Comparison of ENCODE assay signal across 8 mouse cellular contexts in the genomic region with DNA sequence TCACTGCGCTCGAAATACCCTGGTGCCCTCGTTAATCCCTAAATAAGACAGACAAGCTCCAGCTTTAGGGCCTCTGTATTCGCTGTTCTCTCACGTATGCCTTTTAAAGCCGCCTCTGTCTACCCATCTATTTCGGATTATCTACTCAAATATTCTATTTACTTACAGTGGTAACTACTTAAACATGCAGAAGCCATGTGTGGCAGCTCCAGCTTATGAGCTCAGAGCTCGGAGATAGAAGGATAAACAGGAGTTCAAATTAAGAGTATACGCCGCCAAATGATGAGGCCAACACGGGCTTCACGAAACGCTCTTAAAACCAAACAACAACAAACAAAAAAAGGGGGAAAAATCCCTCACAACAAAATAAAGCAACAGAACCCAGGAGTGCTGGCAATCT. TPM values are rescaled to one million over a fixed set of nuclear protein-coding genes. Genes with fewer than 3 reads are reported as not detected.
DNase-seq lines count a peak whose midpoint lies in the region; ATAC-seq and TF ChIP-seq lines count a peak whose summit lies in the region.

No protein-coding gene starts in this region.

- H3K36me3 ChIP-seq in lung, embryonic 14.5 days (ENCODE audit: insufficient read depth), result peaks cover 24% of the 10 kb centered on the region
- peaks cover 14% of the 10 kb centered on the region for H3K36me3 ChIP-seq in embryonic facial prominence, embryonic 15.5 days
- H3K36me3 ChIP-seq in limb, embryonic 11.5 days (ENCODE audit: control insufficient read depth, insufficient read depth, low read length), result no peaks in the 10 kb centered on the region
- H3K36me3 ChIP-seq in neural tube, embryonic 15.5 days, result peaks cover 8% of the 10 kb centered on the region; the same call in 1 of the 2 replicates

- peak overlapping the region; percentile 80 for H3K9ac ChIP-seq in lung, embryonic 14.5 days
- peak overlapping the region; percentile 55 for H3K9ac ChIP-seq in embryonic facial prominence, embryonic 15.5 days
- H3K9ac ChIP-seq in limb, embryonic 11.5 days (ENCODE audit: low read length), result peak overlapping the region; percentile 77
- peak overlapping the region; percentile 71 for H3K9ac ChIP-seq in neural tube, embryonic 15.5 days (replicated peaks)

- H3K9me3 ChIP-seq in lung, embryonic 14.5 days (ENCODE audit: low read depth, low read length), result no peaks in the 10 kb centered on the region
- H3K9me3 ChIP-seq in embryonic facial prominence, embryonic 15.5 days (replicated peaks), result no peaks in the 10 kb centered on the region
- no peaks in the 10 kb centered on the region for H3K9me3 ChIP-seq in limb, embryonic 11.5 days (ENCODE audit: control insufficient read depth, low read length)
- no peaks in the 10 kb centered on the region for H3K9me3 ChIP-seq in neural tube, embryonic 15.5 days (replicated peaks)

- H3K27ac ChIP-seq in lung, embryonic 14.5 days (ENCODE audit: low read depth), result peak overlapping the region; percentile 79
- peak overlapping the region; percentile 83 for H3K27ac ChIP-seq in embryonic facial prominence, embryonic 15.5 days (replicated peaks)
- no peak overlapping the region for H3K27ac ChIP-seq in limb, embryonic 11.5 days (replicated peaks; ENCODE audit: low read depth, low read length)
- H3K27ac ChIP-seq in neural tube, embryonic 15.5 days (replicated peaks), result peak overlapping the region; percentile 81

- no peak for DNase-seq in lung, embryonic 14.5 days
- no peak for DNase-seq in lung, adult 18-20 months
- no peak for DNase-seq in limb, embryonic 11.5 days (ENCODE audit: low spot score)
- DNase-seq in spleen, postnatal 10 days (ENCODE audit: low spot score in 2 of 2), result no peak
- DNase-seq in layer of hippocampus, adult 9-11 months, result no peak
- DNase-seq in gastrocnemius, postnatal 10 days, result no peak

- no peaks in the 10 kb centered on the region for H3K27me3 ChIP-seq in lung, embryonic 14.5 days (ENCODE audit: insufficient read depth, low read length)
- 0 out of 2 replicates have a peak, but pooled peaks cover 3% of the 10 kb centered on the region for H3K27me3 ChIP-seq in embryonic facial prominence, embryonic 15.5 days
- no peaks in the 10 kb centered on the region for H3K27me3 ChIP-seq in limb, embryonic 11.5 days (ENCODE audit: control insufficient read depth, insufficient read depth, low read length)
- H3K27me3 ChIP-seq in neural tube, embryonic 15.5 days (replicated peaks), result peaks cover 8% of the 10 kb centered on the region; the same call in 1 of the 2 replicates

- WGBS in lung, embryonic 14.5 days, result 2% methylated on average over 13 of the region's 13 CpGs
- 2% methylated on average over 13 of the region's 13 CpGs for WGBS in embryonic facial prominence, embryonic 15.5 days
- 4% methylated on average over 13 of the region's 13 CpGs for WGBS in limb, embryonic 11.5 days
- WGBS in neural tube, embryonic 15.5 days, result 4% methylated on average over 13 of the region's 13 CpGs

- no peak for ATAC-seq in lung, embryonic 14.5 days (ENCODE audit: insufficient read depth)
- no peak for ATAC-seq in embryonic facial prominence, embryonic 15.5 days (ENCODE audit: insufficient number of reproducible peaks, low FRiP score, low TSS enrichment, low read depth)
- ATAC-seq in limb, embryonic 11.5 days (ENCODE audit: insufficient number of reproducible peaks, low FRiP score, low TSS enrichment, low read depth), result no peak
- ATAC-seq in neural tube, embryonic 15.5 days (ENCODE audit: low FRiP score), result peak; percentile 43; the same call in 1 of the 2 replicates

- no peak for TF ChIP-seq CTCF in lung, embryonic 14.5 days (IDR thresholded peaks at IDR 0.05; ENCODE audit: low read depth)

- H3K4me1 ChIP-seq in lung, embryonic 14.5 days (ENCODE audit: insufficient read depth), result peaks cover 3% of the 10 kb centered on the region; the same call in 1 of the 2 replicates
- peaks cover 12% of the 10 kb centered on the region; the same call in 1 of the 2 replicates for H3K4me1 ChIP-seq in embryonic facial prominence, embryonic 15.5 days
- H3K4me1 ChIP-seq in limb, embryonic 11.5 days (ENCODE audit: control insufficient read depth, insufficient read depth, low read length), result no peaks in the 10 kb centered on the region
- H3K4me1 ChIP-seq in neural tube, embryonic 15.5 days, result peaks cover 22% of the 10 kb centered on the region

- peak overlapping the region; percentile 81 for H3K4me2 ChIP-seq in lung, embryonic 14.5 days
- H3K4me2 ChIP-seq in embryonic facial prominence, embryonic 15.5 days (replicated peaks), result peak overlapping the region; percentile 58
- H3K4me2 ChIP-seq in limb, embryonic 11.5 days (ENCODE audit: low read depth, severe bottlenecking), result peak overlapping the region; percentile 78
- peak overlapping the region; percentile 68 for H3K4me2 ChIP-seq in neural tube, embryonic 15.5 days

- peak overlapping the region; percentile 72 for H3K4me3 ChIP-seq in lung, embryonic 14.5 days (ENCODE audit: low read depth, low read length)
- H3K4me3 ChIP-seq in embryonic facial prominence, embryonic 15.5 days (replicated peaks), result peak overlapping the region; percentile 68
- peak overlapping the region; percentile 66 for H3K4me3 ChIP-seq in limb, embryonic 11.5 days (ENCODE audit: low read depth, low read length)
- peak overlapping the region; percentile 83 for H3K4me3 ChIP-seq in neural tube, embryonic 15.5 days (replicated peaks)

RNA-seq across cellular contexts. Expression of a gene that starts 0.5 kb away (rescaled TPM):
- polyA plus RNA-seq in lung, embryonic 14.5 days (2014; fragmentation: Nextera tagmentation; extraction: Ambion mirVana), result 26.6 and 27.6 TPM in 2 replicates
- 27.5 and 33.6 TPM in 2 replicates for polyA plus RNA-seq in embryonic facial prominence, embryonic 15.5 days (2015; fragmentation: Nextera tagmentation; extraction: Ambion mirVana)
- polyA plus RNA-seq in limb, embryonic 11.5 days (2014; fragmentation: Nextera tagmentation; extraction: Ambion mirVana), result 22.0 and 25.6 TPM in 2 replicates
- polyA plus RNA-seq in neural tube, embryonic 15.5 days (2015; fragmentation: Nextera tagmentation; extraction: Ambion mirVana), result 25.7 TPM in 2 replicates
- total RNA-seq in gastrocnemius, postnatal 10 days (2021), result 10 to 100 TPM; 10.9 to 15.4 TPM

RNA-seq across cellular contexts. Expression of a gene that starts 12.2 kb away (rescaled TPM):
- 2.3 and 2.6 TPM in 2 replicates for polyA plus RNA-seq in lung, embryonic 14.5 days (2014; fragmentation: Nextera tagmentation; extraction: Ambion mirVana)
- polyA plus RNA-seq in embryonic facial prominence, embryonic 15.5 days (2015; fragmentation: Nextera tagmentation; extraction: Ambion mirVana), result 3.0 and 3.4 TPM in 2 replicates
- 5.4 and 5.7 TPM in 2 replicates for polyA plus RNA-seq in limb, embryonic 11.5 days (2014; fragmentation: Nextera tagmentation; extraction: Ambion mirVana)
- 3.0 and 3.1 TPM in 2 replicates for polyA plus RNA-seq in neural tube, embryonic 15.5 days (2015; fragmentation: Nextera tagmentation; extraction: Ambion mirVana)
- total RNA-seq in gastrocnemius, postnatal 10 days (2021), result under 1 TPM; 0.16 to 0.50 TPM

RNA-seq across cellular contexts. Expression of a gene that starts 15.3 kb away (rescaled TPM):
- 3.1 and 3.4 TPM in 2 replicates for polyA plus RNA-seq in lung, embryonic 14.5 days (2014; fragmentation: Nextera tagmentation; extraction: Ambion mirVana)
- polyA plus RNA-seq in embryonic facial prominence, embryonic 15.5 days (2015; fragmentation: Nextera tagmentation; extraction: Ambion mirVana), result 2.1 and 2.3 TPM in 2 replicates
- polyA plus RNA-seq in limb, embryonic 11.5 days (2014; fragmentation: Nextera tagmentation; extraction: Ambion mirVana), result 2.5 and 2.8 TPM in 2 replicates
- polyA plus RNA-seq in neural tube, embryonic 15.5 days (2015; fragmentation: Nextera tagmentation; extraction: Ambion mirVana), result 3.0 TPM in 2 replicates
- total RNA-seq in gastrocnemius, postnatal 10 days (2021), result under 1 TPM; 0.38 to 0.52 TPM

RNA-seq across cellular contexts. Expression of a gene that starts 25.7 kb away (rescaled TPM):
- 3.4 and 3.5 TPM in 2 replicates for polyA plus RNA-seq in lung, embryonic 14.5 days (2014; fragmentation: Nextera tagmentation; extraction: Ambion mirVana)
- polyA plus RNA-seq in embryonic facial prominence, embryonic 15.5 days (2015; fragmentation: Nextera tagmentation; extraction: Ambion mirVana), result 3.7 and 4.3 TPM in 2 replicates
- 2.5 and 2.9 TPM in 2 replicates for polyA plus RNA-seq in limb, embryonic 11.5 days (2014; fragmentation: Nextera tagmentation; extraction: Ambion mirVana)
- 8.7 and 10.0 TPM in 2 replicates for polyA plus RNA-seq in neural tube, embryonic 15.5 days (2015; fragmentation: Nextera tagmentation; extraction: Ambion mirVana)
- total RNA-seq in gastrocnemius, postnatal 10 days (2021), result 1 to 10 TPM; 1.2 to 1.6 TPM

RNA-seq across cellular contexts. Expression of a gene that starts 26.2 kb away (rescaled TPM):
- polyA plus RNA-seq in lung, embryonic 14.5 days (2014; fragmentation: Nextera tagmentation; extraction: Ambion mirVana), result not detected in 2 replicates
- polyA plus RNA-seq in embryonic facial prominence, embryonic 15.5 days (2015; fragmentation: Nextera tagmentation; extraction: Ambion mirVana), result 1.8 TPM in 1 of 2 replicates, not detected in the other
- polyA plus RNA-seq in limb, embryonic 11.5 days (2014; fragmentation: Nextera tagmentation; extraction: Ambion mirVana), result 0.67 TPM in 1 of 2 replicates, not detected in the other
- not detected in 2 replicates for polyA plus RNA-seq in neural tube, embryonic 15.5 days (2015; fragmentation: Nextera tagmentation; extraction: Ambion mirVana)
- total RNA-seq in gastrocnemius, postnatal 10 days (2021), result not detected
